Mouse (Mus musculus): ENCODE results near the gene Nkain4. TPM values are rescaled to one million over a fixed set of nuclear protein-coding genes. Genes with fewer than 3 reads are reported as not detected.

Nkain4 gene
- polyA plus RNA-seq (2015; fragmentation: Nextera tagmentation; extraction: Ambion mirVana): 41.6 and 66.4 TPM in 2 replicates

DNA sequence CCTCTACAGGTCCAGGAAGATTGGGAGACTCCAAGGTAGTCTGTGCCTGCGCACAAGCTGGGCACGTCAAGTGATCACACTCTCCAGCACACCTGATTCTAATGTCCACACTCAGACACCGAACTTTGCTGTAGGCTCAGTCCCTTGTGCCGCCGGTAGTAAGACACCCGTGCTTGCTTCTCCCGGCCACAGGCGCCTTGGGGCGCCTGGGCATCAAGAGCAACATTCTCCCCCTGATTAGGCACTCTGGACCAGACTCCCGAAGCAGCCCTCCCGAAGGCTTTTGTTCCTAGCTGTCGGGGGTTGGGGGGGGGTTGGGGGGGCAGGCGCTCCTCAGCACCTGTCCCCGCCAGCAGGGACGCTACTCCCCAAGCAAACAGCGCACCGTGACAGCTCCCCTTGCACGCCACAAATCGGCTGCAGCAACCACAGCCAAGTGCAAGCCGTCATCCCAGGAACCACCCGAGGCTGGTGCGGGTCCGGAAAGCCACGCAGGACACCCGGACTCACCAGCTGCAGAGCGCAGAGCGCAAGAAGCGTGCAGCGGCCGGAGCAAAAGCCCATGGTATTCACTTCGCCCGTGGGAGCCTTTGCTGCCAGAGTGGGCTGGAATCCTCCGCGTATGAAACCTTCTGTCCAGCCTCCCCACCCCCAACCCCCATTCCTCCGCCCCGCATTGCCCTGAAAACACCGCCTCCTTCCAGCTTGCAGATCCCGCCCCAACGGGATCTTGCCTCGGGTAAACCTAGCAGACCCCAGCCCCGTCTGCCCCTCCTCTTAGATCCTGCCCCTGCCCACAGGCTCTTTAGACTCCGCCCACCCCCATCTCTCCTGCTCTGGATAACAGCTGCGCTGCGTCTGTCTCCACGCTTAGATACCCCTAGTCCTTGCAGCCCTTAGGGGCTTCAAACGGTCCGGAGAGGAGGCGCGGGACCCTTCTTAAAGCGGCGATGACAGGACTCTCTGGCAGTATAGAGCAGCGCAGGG is at the start of gene Nkain4:
Gene Nkain4 (minus strand): TSS at position 639 of the 987 bp plus-strand sequence.

GRCm38 (mm10) chr2:180986449-180986848 is 31.9 kb upstream of the Nkain4 start, which contains the start of gene Col20a1:
TSS of gene Col20a1 (plus strand) at chr2:180986535.

GRCm38 (mm10) chr2:180967010-180967763 is 12.7 kb upstream of the Nkain4 start, which contains the start of gene Arfgap1:
TSS of gene Arfgap1 (plus strand) at chr2:180967225.

DNA sequence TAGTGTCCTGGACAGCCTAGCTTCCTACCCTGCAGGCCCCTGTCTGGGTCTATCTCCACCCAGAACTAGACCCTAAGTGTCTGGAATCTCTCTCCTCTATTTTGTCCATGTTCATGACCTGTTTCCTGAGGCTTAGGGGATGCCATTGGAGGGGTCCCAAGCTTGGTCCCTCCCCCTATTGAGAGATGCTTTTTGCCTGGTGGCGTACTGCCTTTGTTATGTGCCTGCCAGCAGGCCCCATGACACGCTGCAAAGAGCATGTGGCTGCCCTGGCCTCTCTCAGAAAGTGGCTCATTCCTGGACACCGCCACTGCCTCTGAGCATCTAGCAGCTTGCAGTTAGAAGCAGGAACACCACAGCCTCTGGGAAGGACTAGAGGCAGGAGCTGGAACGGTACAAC is 25.8 kb downstream of the Nkain4 start, which contains the start of gene Birc7:
Gene Birc7 (plus strand): TSS at position 301 of the 400 bp plus-strand sequence.

GRCm38 (mm10) chr2:180920810-180921400 is 33.6 kb downstream of the Nkain4 start, which contains the start of gene Ythdf1:
TSS of gene Ythdf1 (minus strand) at chr2:180920949.

Small RNA genes within 50 kb of the gene (microRNA-seq; reads per million reads assigned to microRNA genes)
- not detected for gene Mir124a-3 (ENCODE audit: borderline replicate concordance, insufficient number of aligned reads)

Other genes with a start within 250 kb of the Nkain4 start
- 7.9 and 11.9 TPM in 2 replicates for gene Dido1, start 244.7 kb downstream of the Nkain4 start, polyA plus RNA-seq (2015; fragmentation: Nextera tagmentation; extraction: Ambion mirVana)
- 36.3 and 43.1 TPM in 2 replicates for gene Gid8, start 244.6 kb downstream of the Nkain4 start, polyA plus RNA-seq (2015; fragmentation: Nextera tagmentation; extraction: Ambion mirVana)
- gene Slc17a9, start 229.4 kb downstream of the Nkain4 start, polyA plus RNA-seq (2015; fragmentation: Nextera tagmentation; extraction: Ambion mirVana): 1.3 and 2.0 TPM in 2 replicates
- not detected in 2 replicates for gene Bhlhe23, start 177.8 kb downstream of the Nkain4 start, polyA plus RNA-seq (2015; fragmentation: Nextera tagmentation; extraction: Ambion mirVana)
- gene Ythdf1, start 33.8 kb downstream of the Nkain4 start, polyA plus RNA-seq (2015; fragmentation: Nextera tagmentation; extraction: Ambion mirVana): 30.7 and 37.8 TPM in 2 replicates
- gene Birc7, start 25.7 kb downstream of the Nkain4 start, polyA plus RNA-seq (2015; fragmentation: Nextera tagmentation; extraction: Ambion mirVana): 0.24 TPM in 1 of 2 replicates, not detected in the other
- 44.6 and 60.0 TPM in 2 replicates for gene Arfgap1, start 12.5 kb upstream of the Nkain4 start, polyA plus RNA-seq (2015; fragmentation: Nextera tagmentation; extraction: Ambion mirVana)
- gene Col20a1, start 31.8 kb upstream of the Nkain4 start, polyA plus RNA-seq (2015; fragmentation: Nextera tagmentation; extraction: Ambion mirVana): 2.3 and 3.7 TPM in 2 replicates
- gene Chrna4, start 88.8 kb upstream of the Nkain4 start, polyA plus RNA-seq (2015; fragmentation: Nextera tagmentation; extraction: Ambion mirVana): 3.1 and 5.4 TPM in 2 replicates
- gene Kcnq2, start 180.6 kb upstream of the Nkain4 start, polyA plus RNA-seq (2015; fragmentation: Nextera tagmentation; extraction: Ambion mirVana): 3.5 and 8.4 TPM in 2 replicates
- gene Eef1a2, start 202.3 kb upstream of the Nkain4 start, polyA plus RNA-seq (2015; fragmentation: Nextera tagmentation; extraction: Ambion mirVana): 2.8 and 7.1 TPM in 2 replicates
- gene Ppdpf, start 232.5 kb upstream of the Nkain4 start, polyA plus RNA-seq (2015; fragmentation: Nextera tagmentation; extraction: Ambion mirVana): 216 TPM in 2 replicates
- 0.05 TPM in 1 of 2 replicates, not detected in the other for gene Ptk6, start 248.1 kb upstream of the Nkain4 start, polyA plus RNA-seq (2015; fragmentation: Nextera tagmentation; extraction: Ambion mirVana)

All from adrenal gland, postnatal 0 days (tissue).